Mouse (Mus musculus): ENCODE measurements around the gene Wrnip1.
A peak's percentile ranks its signal among the peaks of the same experiment; 100 is the strongest.

Wrnip1 gene

DNA sequence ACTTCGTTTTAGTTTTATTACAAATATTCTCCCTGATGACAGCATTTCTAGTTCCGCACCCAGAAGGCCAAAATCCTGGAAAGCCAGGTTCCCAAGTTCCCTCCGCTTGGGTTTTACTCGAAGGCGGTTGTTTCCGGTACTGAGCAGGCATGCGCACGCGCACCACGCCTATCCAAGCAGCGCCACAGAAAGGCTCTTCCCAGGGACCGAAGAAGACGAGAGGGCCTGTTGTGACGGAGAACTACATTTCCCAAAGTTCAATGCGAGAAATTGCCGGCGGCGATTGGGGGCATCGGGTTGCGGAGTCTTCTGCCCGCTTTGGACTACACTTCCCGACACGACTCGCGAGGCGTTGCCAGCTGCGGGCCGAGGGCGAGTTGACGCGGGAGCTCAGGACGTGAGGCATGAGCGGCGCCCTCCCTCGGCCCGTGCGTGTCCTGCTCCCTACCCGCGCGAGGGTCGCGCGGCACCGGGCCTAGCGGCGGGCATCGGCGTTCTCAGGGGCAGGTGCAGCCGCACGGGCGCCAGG lies at the start of gene Wrnip1:
Gene Wrnip1, plus strand, starts transcription at position 346 of the 529 bp plus-strand sequence.
- peak; percentile 100 for DNase-seq (ENCODE audit: low read depth, low spot score)

DNA sequence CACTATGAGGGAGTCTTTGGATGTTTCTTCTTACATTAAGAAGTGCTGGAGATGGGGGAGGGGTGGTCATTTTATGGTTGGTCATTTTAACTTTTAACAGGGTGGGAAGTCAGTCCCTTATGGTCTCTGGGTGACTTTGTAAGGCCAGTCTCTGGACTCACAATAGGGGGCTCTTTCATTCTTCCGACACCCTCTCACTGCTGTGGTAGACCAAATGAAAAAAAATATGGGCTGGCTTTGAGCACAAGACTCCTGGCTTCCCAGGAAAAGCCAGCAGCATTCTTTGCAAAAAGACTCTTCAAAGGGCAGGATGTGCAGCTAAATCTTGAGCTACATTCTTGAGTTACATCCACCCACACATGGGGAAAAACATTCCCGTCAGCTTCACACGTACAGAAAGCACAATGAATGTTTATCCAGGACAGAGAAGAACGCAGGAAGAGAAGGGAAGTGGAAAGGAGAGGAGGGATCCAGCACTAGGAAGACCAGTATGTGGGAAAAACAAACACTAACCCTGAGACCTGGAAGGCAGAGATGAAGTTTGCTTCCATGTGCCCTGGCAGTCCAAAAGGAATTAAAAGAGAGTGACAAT lies 49.7 kb upstream of the Wrnip1 start:
- no peak for DNase-seq (ENCODE audit: low read depth, low spot score)

DNA sequence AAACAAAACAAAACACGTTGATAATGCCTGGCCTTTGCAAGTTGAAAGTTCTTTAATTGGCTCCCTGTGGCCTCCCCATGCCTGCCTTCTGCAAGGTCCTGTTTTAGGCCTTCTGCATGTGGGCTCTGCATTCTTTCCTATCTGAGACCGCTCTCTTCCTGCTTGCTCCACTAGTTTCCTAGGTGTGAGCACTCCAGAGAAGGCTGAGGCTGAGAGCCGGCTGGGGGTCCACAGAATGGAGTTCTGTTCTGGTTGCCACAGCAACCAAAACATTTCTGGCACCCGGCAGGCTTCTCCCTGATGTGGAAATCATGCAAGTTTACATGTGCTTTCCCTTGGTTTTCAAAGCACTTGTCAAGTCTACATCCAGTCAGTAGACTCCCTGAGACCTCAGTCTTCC lies 42.8 kb upstream of the Wrnip1 start:
- DNase-seq (ENCODE audit: low read depth, low spot score) = peak; percentile 12

DNA sequence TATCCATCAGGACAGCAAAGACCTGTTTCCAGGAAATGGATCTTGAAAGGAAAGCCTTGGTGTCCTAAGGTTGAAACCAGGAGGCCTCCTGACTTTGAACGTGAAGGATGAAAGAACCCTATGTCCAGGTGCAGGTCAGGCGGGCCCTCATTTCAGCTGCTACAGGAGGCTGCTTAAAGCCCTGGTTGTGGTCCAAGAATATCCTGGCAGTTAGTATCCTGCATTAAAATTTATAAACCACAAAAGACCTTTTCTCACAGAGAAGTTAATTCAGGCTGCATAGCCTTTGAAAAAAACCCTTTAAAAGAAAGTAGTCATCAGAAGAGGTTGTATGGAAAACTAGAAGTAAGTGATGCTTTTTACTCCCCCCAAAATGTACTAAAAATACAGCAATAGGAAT lies 41.0 kb upstream of the Wrnip1 start:
- no peak for DNase-seq (ENCODE audit: low read depth, low spot score)

DNA sequence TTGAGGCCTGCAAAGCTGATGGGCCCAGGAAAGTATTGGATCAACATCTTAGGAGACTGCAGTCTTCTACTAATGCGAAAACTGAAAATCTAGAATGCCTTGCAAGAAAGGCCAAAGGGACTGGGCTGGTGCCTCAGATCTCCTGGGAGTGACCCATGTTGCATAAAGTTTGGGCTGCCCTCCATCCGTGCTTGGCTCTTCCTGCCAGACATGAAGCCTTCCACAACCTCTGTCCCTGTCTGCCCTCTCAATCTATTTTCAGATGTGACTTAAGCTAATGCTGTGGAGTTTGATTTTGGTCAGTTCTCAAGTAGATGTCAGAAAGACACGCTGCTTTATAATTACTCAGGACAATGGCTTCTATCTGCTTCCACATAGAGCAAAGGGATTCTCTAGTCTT lies 38.7 kb upstream of the Wrnip1 start:
- no peak for DNase-seq (ENCODE audit: low read depth, low spot score)

DNA sequence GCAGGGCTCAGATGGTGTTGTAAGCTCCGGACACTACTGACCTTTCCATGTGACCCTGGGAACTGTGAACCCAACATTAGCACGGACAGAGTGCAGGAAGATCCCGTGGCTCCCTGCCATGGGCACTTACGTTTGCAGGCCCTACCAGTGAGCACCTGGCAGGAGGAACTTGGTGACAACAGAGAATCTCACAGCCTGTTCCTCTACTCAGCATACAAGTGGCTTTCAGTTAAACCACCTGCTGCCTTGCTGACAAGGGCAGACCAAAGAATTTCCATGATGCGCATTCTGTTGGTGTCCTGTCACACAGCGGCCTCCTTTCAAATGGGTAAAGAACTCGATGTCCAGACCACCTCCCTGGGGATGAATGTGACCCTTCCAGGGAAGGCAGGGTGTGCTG lies 37.4 kb upstream of the Wrnip1 start:
- DNase-seq (ENCODE audit: low read depth, low spot score) = peak; percentile 38

DNA sequence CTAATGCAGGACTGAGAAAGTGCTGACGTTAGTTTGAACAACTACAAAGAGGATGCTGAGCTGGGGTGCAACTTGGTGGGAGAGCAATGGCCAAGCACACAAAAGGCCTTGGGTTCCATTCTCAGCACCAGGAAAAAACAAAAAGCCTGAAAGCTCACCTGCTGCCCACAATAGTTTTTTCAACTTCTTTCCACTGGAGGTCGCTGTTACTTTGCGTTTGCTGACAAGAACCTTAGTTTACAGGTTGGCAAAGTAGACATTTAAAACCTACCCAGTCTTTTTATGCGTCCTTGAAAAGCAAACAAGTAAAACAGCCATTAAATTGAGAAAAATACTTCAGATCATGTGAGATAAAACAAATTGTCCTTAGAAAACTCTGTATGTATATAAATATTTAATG lies 33.7 kb upstream of the Wrnip1 start:
- DNase-seq (ENCODE audit: low read depth, low spot score) = peak; percentile 72

DNA sequence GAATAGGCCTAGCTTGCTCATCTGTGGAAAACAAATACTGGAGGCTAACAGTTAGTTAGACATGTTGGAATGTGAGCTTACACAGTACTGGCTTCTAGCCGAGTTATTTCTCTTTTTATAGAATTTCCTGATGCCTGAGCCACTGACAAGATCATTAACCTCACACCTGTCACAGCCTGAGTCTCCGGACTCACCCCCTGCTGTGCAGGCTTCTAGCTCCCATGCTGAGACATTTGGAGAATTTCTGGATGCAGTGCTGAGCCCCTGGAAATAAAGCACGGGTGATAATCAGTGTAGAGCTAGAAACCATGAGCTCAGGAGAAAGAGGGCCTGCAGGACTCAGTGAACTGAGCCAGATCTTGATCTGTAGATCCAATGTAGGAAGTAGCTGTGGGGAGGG lies 31.9 kb upstream of the Wrnip1 start:
- peak; percentile 62 for DNase-seq (ENCODE audit: low read depth, low spot score)

DNA sequence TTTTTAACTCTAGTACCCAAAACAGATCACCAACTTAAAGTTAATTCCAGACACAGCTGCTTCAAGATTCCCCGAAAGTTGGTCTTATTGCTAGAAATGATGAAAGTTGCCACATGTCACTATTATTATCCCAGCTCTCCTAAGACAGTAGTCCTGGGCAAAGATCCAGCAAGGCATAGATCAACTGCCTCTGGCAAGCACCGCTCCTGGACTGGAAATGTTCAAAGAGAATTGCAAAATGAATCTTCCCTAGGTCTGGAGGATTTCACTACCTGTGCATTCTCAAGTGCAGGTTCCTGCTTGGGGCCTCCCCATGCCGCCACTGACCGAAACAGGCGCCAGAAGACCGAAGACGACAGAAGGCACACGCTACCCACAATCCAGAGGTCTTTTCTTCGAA lies 25.9 kb upstream of the Wrnip1 start:
- no peak for DNase-seq (ENCODE audit: low read depth, low spot score)

DNA sequence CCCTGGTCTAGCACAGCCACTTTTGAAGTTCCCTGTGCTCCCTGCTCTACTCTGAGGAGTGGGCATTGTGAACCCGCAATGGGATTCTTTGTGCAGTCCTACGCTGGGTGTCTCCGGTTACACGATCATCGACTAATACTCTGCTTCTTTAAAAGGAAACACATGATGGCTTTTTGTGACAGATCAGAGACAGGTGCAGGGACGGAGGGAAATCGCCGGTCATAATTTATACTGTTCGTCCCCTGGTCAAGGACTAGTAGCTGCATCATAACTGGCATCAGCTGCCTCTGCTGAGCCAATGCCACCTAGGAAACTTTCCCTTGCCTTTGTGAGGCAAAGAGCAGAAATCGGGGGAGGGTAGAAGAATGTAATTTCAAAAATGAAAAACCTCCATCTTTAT lies 25.5 kb upstream of the Wrnip1 start:
- DNase-seq (ENCODE audit: low read depth, low spot score) = no peak

DNA sequence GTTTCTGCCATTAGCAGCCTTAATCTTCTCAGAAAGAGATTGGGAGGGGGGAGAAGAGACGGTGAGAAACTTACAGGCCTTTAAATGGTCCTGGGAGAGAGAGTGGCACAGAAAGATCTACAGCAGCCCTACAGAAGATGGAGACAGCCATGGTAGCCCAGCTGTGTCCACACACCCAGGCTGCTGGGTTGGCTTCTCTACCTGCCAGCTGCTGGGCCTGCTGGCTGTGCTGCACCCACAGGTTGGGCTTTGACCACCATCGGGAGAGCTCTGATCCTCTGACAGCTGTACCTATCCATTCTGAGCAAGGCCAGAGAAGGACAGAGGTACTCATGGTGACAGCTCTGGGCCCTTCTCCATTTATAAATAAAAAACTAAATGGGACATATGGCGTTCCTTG lies 23.0 kb upstream of the Wrnip1 start:
- no peak for DNase-seq (ENCODE audit: low read depth, low spot score)

DNA sequence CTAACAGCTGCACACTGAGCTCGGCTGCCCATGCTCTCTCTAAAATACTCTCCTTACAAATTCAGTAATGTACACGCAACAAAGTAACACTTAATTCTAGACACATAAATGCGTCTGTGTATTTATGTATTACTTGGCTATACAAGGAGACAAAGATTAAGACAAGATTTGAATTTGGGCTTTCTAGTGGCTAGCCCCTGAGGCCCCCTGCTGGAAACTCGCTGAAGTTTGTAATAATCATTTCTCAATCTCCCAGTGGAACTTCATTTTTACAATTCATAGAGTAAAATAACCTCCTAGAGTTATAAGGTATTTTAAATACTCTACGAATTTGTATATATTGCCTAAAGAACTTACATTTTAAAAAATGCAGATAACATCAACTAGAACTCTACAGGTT lies 18.8 kb upstream of the Wrnip1 start:
- DNase-seq (ENCODE audit: low read depth, low spot score) = no peak

DNA sequence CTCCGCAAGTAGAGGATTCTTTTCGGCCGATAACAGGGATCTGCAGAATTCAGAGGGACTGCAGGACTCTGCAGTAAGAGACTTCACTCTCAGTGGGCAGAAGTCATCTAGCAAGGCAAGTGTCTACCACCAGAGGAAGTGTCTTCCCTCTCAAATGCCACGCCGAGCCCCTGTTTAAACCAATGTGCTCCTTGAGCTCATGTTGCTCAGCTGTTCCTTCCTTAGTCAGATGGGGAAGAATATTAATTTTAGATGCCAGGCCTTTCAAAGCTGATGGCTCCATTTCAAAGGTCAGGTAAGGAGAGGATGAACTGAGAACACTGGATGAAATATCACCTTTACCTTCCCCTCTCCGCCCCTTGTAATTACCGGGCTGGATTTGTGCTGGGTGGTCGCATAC lies 18.0 kb upstream of the Wrnip1 start, which contains the start of gene Mylk4:
Gene Mylk4, minus strand, starts transcription at position 139 of the 400 bp plus-strand sequence.
- no peak for DNase-seq (ENCODE audit: low read depth, low spot score)

DNA sequence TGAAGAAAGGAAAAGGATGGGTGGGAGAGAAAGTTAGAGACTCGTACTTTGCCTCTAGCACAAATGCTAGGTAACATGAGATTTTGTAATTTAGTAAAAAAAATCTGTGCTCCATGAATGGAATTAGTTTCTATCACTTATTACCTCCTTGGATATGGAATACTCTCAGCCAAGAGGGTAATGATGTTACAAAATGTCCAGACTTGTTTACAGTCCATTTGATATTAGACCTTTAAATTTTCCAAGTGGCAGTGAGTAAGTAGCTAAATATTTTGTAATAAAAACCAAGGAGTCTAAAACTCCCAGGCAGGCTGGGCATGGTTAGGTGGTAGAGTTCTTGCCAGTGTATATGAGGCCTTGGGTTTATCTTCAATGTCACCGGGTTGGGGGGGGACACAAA lies 14.3 kb upstream of the Wrnip1 start:
- no peak for DNase-seq (ENCODE audit: low read depth, low spot score)

DNA sequence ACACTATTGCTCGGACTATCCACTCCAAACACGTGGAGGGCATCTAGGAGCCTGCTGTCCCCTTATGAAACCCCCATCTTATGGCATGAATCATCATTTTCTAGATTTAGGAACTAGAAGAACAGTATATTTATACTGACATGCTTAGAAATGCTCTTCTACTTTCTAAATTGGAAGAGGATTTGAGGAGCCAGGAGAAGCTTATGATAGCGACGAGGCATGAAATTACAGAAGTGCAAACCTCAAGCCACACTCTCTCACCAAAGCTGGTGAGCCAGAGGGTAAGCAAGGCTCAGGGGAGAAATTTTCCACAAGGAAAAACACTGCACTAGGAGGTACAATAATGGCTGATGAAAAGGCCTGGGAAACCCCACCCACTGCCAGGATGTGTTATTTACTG lies 12.1 kb upstream of the Wrnip1 start:
- no peak for DNase-seq (ENCODE audit: low read depth, low spot score)

DNA sequence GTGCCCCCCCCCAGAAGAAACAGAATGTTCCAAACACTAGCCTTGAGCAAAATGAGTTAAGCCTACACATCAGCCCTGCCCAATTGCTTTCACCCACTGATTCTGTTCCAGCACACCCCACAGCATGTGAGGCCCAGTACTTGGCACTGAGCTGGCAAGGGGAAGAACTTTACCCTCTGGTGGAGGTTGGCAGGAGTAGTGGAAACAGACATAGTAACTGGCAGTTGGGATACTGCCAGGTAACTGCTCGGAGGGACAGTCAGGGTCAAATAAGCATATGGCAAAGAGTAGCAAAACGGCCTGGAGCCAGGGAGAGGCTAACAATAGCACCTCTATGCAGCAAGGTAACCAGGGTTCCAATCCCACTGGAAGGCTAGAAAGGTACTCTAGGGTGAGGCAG lies 7.2 kb upstream of the Wrnip1 start:
- no peak for DNase-seq (ENCODE audit: low read depth, low spot score)

DNA sequence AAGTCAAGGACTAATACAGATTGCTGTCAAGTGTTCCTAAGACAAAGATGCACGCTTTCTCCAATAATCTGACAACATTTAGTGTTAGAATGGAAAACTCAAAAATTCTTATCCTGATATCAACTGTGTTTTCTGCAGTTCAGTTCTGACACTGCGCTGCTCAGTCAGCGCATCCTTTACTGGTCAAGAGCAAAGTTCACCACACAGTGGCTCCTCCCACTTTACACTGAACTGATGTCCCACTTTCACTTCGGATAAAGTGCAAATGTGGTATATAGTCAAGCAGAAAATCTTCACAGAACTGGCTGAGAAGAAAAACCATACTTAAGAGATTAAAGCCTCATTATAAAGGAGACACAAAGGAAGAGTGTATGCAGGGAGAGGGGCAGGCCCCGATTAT lies 6.7 kb upstream of the Wrnip1 start:
- DNase-seq (ENCODE audit: low read depth, low spot score) = no peak

DNA sequence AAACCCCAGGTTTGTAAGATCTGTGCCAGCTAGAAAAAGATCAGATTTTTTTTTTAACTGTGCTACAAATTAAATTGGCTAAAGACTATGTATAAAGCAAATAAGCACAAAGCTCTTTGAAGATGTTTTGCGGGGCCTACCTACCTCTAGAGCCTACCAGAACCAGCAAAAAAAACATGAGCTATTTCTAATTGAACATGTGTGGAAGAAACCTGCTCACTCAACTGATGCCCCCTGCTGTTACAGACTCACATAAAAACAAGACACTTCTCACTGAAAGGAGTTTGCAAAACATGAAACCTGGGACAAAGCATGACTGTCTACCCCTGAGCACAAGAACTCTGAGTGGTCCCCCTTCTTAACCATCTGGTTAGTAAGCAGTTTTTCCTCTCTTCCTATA lies 4.8 kb upstream of the Wrnip1 start:
- DNase-seq (ENCODE audit: low read depth, low spot score) = no peak

DNA sequence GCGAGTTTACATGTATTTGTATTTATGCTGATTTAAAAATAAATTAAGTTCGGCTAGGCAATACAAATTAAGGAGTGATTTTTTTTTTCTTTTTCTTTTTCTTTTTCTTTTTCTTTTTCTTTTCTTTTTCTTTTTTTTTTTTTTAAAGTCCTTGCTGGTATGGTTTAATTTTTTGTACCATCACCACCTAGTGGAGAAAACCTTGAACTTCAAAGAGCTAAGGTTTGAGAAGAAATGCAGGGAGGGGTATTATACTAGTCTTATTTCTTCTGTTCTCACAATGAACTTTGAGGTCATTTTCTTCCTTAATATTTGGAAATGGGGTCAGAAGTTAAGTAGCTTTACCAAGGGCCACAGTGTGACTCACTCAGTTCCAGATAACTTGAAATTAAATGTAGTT lies 2.7 kb upstream of the Wrnip1 start:
- DNase-seq (ENCODE audit: low read depth, low spot score) = peak; percentile 16

DNA sequence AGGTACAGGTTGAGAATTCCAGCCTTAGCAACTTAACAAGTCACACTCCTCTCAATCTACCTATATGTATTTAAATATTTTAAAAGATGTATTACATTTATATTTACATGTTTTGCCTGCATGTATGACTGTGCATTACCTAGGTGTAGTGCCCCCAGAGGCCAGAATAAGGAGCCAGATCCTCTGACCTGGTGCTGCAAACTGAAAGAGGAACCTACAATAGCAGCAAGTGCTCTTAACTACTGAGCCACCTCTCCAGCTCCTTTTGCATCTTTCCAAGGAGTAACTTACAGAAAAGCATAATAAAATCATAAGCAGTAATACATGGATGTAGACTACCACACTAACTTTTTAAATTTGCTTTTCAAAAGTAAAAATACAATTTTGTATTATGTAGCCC lies 979 bp upstream of the Wrnip1 start:
- peak; percentile 16 for DNase-seq (ENCODE audit: low read depth, low spot score)

DNA sequence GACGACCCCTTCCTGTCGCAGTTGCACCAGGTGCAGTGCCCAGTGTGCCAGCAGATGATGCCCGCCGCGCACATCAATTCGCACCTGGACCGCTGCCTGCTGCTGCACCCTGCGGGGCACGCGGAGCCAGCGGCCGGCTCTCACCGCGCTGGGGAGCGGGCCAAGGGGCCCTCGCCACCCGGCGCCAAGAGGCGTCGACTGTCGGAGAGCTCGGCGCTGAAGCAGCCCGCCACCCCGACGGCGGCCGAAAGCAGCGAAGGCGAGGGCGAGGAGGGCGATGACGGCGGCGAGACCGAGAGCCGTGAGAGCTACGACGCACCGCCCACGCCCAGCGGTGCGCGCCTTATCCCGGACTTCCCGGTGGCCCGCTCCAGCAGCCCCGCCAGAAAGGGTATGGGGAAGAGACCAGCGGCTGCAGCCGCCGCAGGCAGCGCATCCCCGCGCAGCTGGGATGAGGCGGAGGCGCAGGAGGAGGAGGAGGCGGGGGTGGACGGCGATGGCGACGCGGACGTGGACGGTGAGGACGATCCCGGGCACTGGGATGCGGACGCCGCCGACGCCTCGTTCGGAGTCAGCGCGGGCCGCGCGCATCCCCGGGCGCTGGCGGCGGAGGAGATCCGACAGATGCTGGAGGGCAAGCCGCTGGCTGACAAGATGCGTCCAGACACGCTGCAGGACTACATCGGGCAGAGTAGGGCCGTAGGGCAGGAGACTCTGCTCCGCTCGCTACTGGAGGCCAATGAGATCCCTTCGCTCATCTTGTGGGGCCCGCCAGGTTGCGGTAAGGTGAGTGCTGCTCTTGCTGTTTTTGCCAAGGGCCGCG lies 632 bp downstream of the Wrnip1 start, which contains the start of gene D930007J09Rik:
Gene D930007J09Rik, minus strand, starts transcription at position 591 of the 823 bp plus-strand sequence.
- peak; percentile 65 for DNase-seq (ENCODE audit: low read depth, low spot score)

DNA sequence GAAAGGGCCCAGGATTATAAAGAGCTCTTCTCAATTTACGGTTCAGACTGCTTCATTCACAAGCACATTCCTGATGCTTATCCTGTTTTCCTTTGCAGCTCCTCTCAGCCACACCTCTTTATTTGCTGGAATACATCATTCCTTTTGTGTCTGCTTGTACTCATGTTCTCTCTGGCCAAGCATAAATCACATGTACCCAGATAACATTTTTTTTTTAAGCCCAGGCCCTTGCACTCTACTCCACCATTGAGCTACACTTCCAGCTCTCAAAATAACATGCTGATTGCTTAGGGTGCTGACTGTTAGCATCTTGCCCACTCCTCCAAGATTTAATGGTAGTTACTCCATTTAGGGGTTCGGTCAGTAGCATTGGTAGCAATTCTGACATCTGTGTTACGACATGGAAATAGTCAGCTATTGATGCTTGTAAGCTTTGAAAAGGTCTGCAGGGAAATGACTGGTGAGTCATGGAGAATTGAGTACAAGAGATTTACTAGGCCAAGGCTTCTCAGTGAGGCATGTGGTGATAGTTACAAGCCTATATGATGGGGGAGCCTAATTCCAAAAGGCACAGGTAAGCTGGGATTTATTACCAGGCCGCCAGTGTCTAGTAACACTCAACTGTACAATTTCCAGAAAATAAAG lies 2.0 kb downstream of the Wrnip1 start:
- DNase-seq (ENCODE audit: low read depth, low spot score) = no peak

DNA sequence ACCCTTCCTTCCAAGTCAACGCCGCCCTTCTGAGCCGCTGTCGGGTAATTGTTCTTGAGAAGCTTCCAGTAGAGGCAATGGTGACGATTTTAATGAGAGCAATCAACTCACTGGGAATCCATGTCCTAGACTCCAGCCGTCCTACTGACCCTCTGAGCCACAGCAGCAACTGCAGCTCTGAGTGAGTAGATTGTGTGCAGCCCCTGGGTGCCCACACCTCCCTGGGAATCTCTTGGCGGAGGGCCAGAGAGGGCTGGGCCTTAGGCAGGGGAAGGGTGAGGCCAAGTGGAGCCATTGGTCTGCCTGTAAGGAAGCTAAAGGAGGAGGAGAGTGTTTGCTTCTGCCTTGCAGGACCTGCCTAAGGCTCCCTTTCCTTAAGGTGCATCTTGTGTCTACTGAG lies 5.0 kb downstream of the Wrnip1 start:
- peak; percentile 89 for DNase-seq (ENCODE audit: low read depth, low spot score)

Measured in ZHBTc4 (cell line).